Mouse (Mus musculus) midbrain, embryonic 13.5 days (tissue): ENCODE results near the gene Atf2. TPM values are rescaled to one million over a fixed set of nuclear protein-coding genes. Genes with fewer than 3 reads are reported as not detected.
"Not testable (repeated sequence)": the region's sequence is repeated elsewhere in the genome, so short reads cannot be mapped to it uniquely, and the experiment has no call there.

ENCODE experiments used
- ATAC-seq: fragments of 200-750 bp; cut with Nextera tagmentation; 2 replicates; pipeline ENCODE4 v1.8.0; 2017; ENCODE audit warnings: mild to moderate bottlenecking, moderate TSS enrichment, moderate library complexity
- H3K27ac ChIP-seq: fragments of 300-500 bp; sonication (generic); 2 replicates; pipeline ENCODE4 v1.5.1; 2015; ENCODE audit warnings: inconsistent platforms, mild to moderate bottlenecking, moderate library complexity
- H3K27me3 ChIP-seq: fragments of 300-500 bp; sonication (generic); 2 replicates; pipeline ENCODE4 v1.6.1; 2015; ENCODE audit warnings: mild to moderate bottlenecking, inconsistent platforms
- H3K36me3 ChIP-seq: fragments of 300-500 bp; sonication (generic); 2 replicates; pipeline ENCODE4 v1.6.1; 2015; ENCODE audit warnings: mild to moderate bottlenecking, inconsistent platforms
- H3K4me1 ChIP-seq: fragments of 300-500 bp; sonication (generic); replicated peaks from 2 replicates; pipeline ENCODE4 v1.6.1; 2015; ENCODE audit warnings: inconsistent platforms
- H3K4me2 ChIP-seq: fragments of 300-500 bp; sonication (generic); replicated peaks from 2 replicates; pipeline ENCODE4 v1.6.1; 2015; ENCODE audit warnings: moderate library complexity, mild to moderate bottlenecking, inconsistent platforms
- H3K4me3 ChIP-seq: fragments of 300-500 bp; sonication (generic); replicated peaks from 2 replicates; pipeline ENCODE4 v1.5.1; 2015; ENCODE audit warnings: mild to moderate bottlenecking, inconsistent platforms
- H3K9ac ChIP-seq: fragments of 300-500 bp; sonication (generic); replicated peaks from 2 replicates; pipeline ENCODE4 v1.6.1; 2015; ENCODE audit warnings: mild to moderate bottlenecking, inconsistent platforms
- H3K9me3 ChIP-seq: fragments of 300-500 bp; sonication (generic); 2 replicates; pipeline ENCODE4 v1.6.1; 2016; ENCODE audit warnings: mild to moderate bottlenecking, inconsistent platforms
- WGBS: fragments of 180-500 bp; shearing (Covaris S2); methylation state at CpG from one replicate; pipeline ENCODE4 v1.1.7; 2015; 5-methylcytosine and 5-hydroxymethylcytosine counted together
- polyA plus RNA-seq: library from polyadenylated mRNA; unstranded; fragments of >200 nt; fragmentation: Nextera tagmentation; extraction: Ambion mirVana; gene quantifications from 2 replicates; pipeline ENCODE4 v1.2.1, GENCODE M21; 2015

The Atf2 gene
- polyA plus RNA-seq, 1 experiment from 2014 or later: 120 TPM

DNA sequence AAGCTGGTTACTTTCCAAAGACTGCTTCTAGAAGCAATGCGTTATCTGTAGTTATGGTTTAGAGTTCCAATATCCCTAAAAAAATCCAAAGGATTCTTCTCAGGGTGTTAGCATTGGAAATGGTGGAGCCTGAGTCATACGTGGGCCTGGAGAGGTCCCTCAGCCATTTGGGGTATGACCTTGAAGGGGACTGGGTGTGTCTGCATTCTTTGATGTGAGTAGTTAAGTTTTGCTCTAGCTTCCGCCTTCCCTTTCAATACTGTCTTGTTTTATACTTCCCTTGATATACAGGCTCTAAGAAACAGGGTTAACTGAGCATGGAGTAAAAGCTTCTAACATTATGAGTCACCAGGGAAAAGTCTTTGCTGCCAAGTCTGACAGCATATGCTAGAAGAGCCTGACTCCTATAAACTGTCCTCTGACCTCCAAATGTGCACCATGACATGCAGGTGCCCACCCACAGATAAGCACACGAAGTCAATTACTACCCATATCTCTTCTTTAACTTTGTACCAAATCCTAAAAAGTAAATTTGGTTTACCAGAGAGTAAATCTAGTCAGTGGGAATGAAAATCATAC, 32.3 kb downstream of the Atf2 start:
- Histone ChIP-seq H3K36me3 (0 out of 2 replicates have a peak, but pooled peaks cover 9% of the 10 kb centered on the region), H3K27ac (no peak overlapping the region), H3K4me1 (no peaks in the 10 kb centered on the region), H3K4me2 (no peak overlapping the region), H3K9me3 (no peaks in the 10 kb centered on the region), H3K4me3 (no peak overlapping the region), H3K27me3 (no peaks in the 10 kb centered on the region), H3K9ac (no peak overlapping the region)
- no peak for ATAC-seq
- WGBS: 92% methylated on average over 4 of the region's 4 CpGs

DNA sequence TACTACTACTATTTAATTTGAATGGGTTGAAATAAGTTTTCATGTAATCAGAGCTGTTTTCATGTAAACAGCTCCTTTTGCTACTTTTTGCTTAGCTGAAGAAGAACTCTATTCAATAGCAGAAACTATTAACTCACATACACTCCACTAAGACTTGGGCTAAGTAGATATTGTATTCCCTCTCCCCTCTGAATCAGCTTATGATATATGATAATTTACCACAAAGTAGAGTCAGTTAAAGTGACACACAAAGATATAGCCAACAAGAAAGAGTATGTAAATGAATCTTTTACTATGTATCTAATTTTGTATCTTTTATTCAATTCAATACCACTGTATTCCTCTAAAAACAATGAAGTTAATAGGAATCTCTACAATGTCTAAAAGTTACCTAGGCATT, 35.1 kb downstream of the Atf2 start:
- H3K9ac ChIP-seq: no peak overlapping the region
- no peaks in the 10 kb centered on the region for H3K27me3 ChIP-seq
- no peaks in the 10 kb centered on the region for H3K4me1 ChIP-seq
- no peak for ATAC-seq
- no peak overlapping the region for H3K27ac ChIP-seq
- no peak overlapping the region for H3K4me2 ChIP-seq
- H3K4me3 ChIP-seq: no peak overlapping the region
- H3K9me3 ChIP-seq: no peaks in the 10 kb centered on the region
- 0 out of 2 replicates have a peak, but pooled peaks cover 6% of the 10 kb centered on the region for H3K36me3 ChIP-seq

DNA sequence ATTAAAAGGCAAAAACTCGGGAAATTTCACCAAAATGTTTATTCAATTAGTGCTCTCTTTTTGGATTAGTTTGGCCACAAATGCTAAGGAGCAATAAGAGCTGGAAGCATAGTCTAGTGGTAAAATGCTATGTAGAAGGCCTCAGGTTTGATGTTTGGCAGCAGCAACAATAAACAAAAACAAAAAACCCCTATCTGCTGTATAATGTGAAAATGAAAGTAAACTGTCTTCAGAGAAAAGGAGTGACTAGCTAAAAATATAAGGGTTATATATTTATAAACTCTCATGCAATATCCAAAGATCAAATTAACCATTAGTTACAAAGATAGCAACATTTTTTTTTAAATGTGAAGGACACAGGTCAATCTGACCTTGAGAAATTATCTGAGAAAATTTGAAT, 36.2 kb downstream of the Atf2 start:
- no peaks in the 10 kb centered on the region for H3K9me3 ChIP-seq
- H3K27me3 ChIP-seq: no peaks in the 10 kb centered on the region
- H3K36me3 ChIP-seq: 0 out of 2 replicates have a peak, but pooled peaks cover 6% of the 10 kb centered on the region
- H3K4me1 ChIP-seq: no peaks in the 10 kb centered on the region
- no peak overlapping the region for H3K4me2 ChIP-seq
- ATAC-seq: no peak
- no peak overlapping the region for H3K27ac ChIP-seq
- H3K9ac ChIP-seq: no peak overlapping the region
- H3K4me3 ChIP-seq: no peak overlapping the region
- WGBS: 89% methylated on average over 1 of the region's 1 CpGs

DNA sequence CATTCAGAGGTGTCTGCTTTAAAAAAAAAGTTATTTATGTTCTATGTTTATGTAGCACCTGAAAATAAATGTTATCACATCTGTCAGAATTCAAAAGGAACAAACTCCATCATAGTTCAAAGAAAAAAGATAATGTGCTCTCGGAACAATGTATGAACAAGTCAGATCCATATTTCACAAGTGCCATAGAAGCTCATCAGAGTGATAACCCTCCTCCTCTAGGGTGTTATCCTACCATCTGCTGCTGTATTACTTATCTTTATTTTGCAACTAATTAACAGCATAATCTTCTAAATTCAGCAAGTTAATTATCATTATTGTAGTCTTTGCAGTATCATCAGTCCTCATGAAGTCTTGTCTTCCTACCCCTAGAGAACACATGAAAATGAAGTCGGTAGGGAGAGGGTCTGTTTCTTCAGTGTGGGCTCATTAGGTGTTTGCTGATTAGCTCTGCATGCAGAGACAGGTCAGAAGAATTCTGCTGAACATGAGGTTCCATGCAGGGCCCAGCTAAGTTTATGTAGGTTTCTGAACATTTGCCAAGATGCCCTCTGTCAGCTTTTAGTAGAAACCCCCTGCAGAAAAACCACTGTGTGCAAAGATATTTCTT, 57.9 kb downstream of the Atf2 start:
- Histone ChIP-seq H3K27me3 (no peaks in the 10 kb centered on the region), H3K4me2 (no peak overlapping the region), H3K4me1 (no peaks in the 10 kb centered on the region), H3K27ac (no peak overlapping the region), H3K36me3 (peaks cover 16% of the 10 kb centered on the region), H3K9me3 (no peaks in the 10 kb centered on the region), H3K4me3 (no peak overlapping the region), H3K9ac (no peak overlapping the region)
- ATAC-seq: no peak
- 85% methylated on average over 2 of the region's 2 CpGs for WGBS

DNA sequence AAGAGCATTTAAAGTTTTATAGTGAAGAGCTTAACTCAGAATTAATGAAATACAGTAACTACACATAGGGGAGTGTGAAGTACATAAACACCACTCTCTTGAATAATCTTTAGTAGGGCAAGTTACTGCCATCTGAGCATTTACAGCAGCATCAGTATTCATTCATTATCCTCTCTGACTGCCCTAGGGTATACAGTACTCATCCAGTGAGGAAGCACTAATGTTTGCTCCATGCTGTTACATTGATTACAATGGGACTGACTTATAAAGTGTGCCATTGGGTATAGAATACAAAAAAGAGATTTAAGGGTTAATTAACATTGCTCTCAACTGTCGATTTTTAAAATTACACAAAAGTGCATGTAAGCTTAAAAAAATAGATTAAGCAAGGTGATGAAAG, 59.2 kb downstream of the Atf2 start:
- no peaks in the 10 kb centered on the region for H3K4me1 ChIP-seq
- WGBS: 63% methylated on average over 1 of the region's 1 CpGs
- no peak overlapping the region for H3K4me3 ChIP-seq
- H3K27me3 ChIP-seq: no peaks in the 10 kb centered on the region
- no peak overlapping the region for H3K27ac ChIP-seq
- H3K9ac ChIP-seq: no peak overlapping the region
- no peak overlapping the region for H3K4me2 ChIP-seq
- ATAC-seq: no peak
- no peaks in the 10 kb centered on the region for H3K9me3 ChIP-seq
- H3K36me3 ChIP-seq: peaks cover 22% of the 10 kb centered on the region

DNA sequence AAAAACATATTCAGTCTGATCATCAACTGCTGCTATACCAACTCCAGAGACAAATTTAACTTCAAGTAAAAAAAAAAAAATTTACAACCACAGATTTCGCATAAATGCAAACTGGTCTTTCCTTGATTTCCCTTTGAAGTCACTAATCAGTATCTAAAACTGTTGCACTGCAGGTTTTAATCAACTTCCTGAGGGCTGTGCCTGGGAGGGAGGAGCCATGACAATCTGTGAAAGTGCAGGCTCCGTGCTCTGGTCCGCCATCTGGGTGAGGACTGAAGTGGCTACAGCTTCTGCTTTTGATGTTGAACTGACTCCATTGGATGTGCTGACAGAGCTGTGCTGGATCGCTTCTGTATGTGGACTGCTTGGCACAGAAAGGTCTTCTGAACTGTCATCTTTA, 73.7 kb downstream of the Atf2 start:
- H3K27ac ChIP-seq: no peak overlapping the region
- 89% methylated on average over 4 of the region's 4 CpGs for WGBS
- H3K36me3 ChIP-seq: peaks cover 14% of the 10 kb centered on the region
- H3K4me1 ChIP-seq: no peaks in the 10 kb centered on the region
- no peaks in the 10 kb centered on the region for H3K27me3 ChIP-seq
- no peaks in the 10 kb centered on the region for H3K9me3 ChIP-seq
- no peak overlapping the region for H3K9ac ChIP-seq
- no peak overlapping the region for H3K4me2 ChIP-seq
- ATAC-seq: no peak
- H3K4me3 ChIP-seq: no peak overlapping the region

DNA sequence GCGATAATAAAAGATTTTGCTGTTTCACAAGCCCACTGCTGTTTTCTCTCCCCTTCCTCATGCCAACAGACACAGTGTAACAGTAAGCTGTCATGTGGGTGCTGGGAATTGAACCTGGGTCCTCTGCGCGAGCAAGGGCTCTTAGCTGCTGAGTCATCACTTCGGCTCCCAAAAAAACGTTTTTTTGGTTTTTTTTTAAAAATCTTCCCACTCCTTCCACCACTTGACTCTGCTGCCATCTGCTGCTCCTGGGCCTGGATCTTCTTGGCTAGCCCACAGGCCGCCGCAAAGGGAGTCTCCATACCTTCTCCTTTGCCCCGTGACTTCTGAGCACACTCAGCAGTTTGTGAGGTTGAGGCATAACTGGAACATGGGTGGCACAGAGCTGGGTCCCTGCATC, 84.8 kb downstream of the Atf2 start:
- H3K36me3 ChIP-seq: no peaks in the 10 kb centered on the region
- 85% methylated on average over 8 of the region's 8 CpGs for WGBS
- H3K4me3 ChIP-seq: no peak overlapping the region
- H3K27me3 ChIP-seq: no peaks in the 10 kb centered on the region
- no peak for ATAC-seq
- no peak overlapping the region for H3K27ac ChIP-seq
- H3K9me3 ChIP-seq: no peaks in the 10 kb centered on the region
- no peak overlapping the region for H3K4me2 ChIP-seq
- no peak overlapping the region for H3K9ac ChIP-seq
- no peaks in the 10 kb centered on the region for H3K4me1 ChIP-seq

DNA sequence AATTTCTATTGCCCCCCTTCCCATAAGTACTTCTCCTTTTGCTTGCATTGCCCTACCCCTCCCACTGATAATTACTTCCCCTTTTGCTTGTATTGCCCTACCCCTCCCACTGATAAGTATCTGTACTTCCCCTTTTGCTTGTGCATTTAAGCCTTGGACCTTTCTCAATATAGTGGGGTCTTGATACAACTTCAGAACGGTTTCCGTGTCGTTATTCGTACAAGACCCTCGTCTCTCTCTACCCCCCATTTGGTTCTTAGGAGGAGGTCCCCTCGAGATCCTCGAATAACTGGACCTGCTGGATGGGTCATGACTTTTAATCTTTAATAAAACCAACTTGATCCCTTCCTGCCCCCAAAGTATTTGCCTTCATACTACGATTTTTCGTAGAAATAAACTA, 92.3 kb downstream of the Atf2 start:
- not testable (repeated sequence) for H3K9ac ChIP-seq, ATAC-seq

DNA sequence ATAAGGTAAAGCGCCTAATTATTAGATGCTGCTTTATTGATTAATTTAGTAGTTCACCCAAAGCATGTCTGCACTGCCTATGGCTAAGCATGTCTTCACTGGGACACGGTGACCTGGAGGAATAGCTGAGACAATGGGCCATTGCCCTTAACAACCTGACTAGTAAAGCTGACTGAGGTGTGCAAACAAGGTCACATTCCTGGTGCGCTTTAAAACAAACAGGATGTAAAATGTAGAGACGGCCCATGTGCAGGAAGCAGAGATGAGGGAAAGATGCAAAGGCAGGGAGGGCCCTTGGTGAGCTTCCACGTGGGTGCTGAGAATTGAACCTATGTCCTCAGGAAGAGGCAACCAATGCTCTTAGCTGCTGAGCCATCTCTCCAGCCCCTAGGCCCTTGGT, 93.7 kb downstream of the Atf2 start:
- Histone ChIP-seq H3K36me3 (no peaks in the 10 kb centered on the region), H3K27me3 (no peaks in the 10 kb centered on the region), H3K9ac (no peak overlapping the region), H3K27ac (no peak overlapping the region), H3K4me3 (no peak overlapping the region), H3K4me1 (no peaks in the 10 kb centered on the region), H3K9me3 (no peaks in the 10 kb centered on the region), H3K4me2 (no peak overlapping the region)
- ATAC-seq: no peak
- whole genome bisulfite sequencing: 82% methylated on average over 5 of the region's 5 CpGs

More for the DNA sequence above, 92.3 kb downstream of the Atf2 start:
- not testable (repeated sequence) for H3K4me2 ChIP-seq, H3K27me3 ChIP-seq, H3K9me3 ChIP-seq, H3K36me3 ChIP-seq, H3K27ac ChIP-seq, H3K4me3 ChIP-seq, H3K4me1 ChIP-seq
- 92% methylated on average over 9 of the region's 9 CpGs for WGBS

DNA sequence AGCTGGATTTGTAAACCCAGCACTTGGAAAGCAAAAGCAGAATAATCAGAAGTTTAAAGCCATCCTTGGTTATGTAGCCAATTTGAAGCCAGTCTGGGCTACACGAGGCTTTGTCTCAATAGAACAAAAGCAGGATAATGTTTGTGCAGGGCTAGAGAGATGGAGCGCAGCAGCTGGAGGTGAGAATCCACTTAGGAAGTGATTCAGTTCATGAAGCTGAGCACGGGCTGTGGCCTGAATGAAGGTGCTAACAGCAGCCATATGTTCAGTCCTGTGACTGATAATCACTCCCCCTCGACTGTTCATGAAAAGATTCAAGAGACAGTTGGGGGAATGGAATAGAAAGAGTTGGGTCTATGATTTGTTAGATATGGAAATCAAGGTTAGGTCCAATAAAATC, 94.3 kb downstream of the Atf2 start:
- Histone ChIP-seq H3K27ac (no peak overlapping the region), H3K9ac (no peak overlapping the region), H3K27me3 (no peaks in the 10 kb centered on the region), H3K4me2 (no peak overlapping the region), H3K4me1 (no peaks in the 10 kb centered on the region), H3K4me3 (no peak overlapping the region), H3K36me3 (no peaks in the 10 kb centered on the region), H3K9me3 (no peaks in the 10 kb centered on the region)
- 48% methylated on average over 4 of the region's 4 CpGs for WGBS
- no peak for ATAC-seq

DNA sequence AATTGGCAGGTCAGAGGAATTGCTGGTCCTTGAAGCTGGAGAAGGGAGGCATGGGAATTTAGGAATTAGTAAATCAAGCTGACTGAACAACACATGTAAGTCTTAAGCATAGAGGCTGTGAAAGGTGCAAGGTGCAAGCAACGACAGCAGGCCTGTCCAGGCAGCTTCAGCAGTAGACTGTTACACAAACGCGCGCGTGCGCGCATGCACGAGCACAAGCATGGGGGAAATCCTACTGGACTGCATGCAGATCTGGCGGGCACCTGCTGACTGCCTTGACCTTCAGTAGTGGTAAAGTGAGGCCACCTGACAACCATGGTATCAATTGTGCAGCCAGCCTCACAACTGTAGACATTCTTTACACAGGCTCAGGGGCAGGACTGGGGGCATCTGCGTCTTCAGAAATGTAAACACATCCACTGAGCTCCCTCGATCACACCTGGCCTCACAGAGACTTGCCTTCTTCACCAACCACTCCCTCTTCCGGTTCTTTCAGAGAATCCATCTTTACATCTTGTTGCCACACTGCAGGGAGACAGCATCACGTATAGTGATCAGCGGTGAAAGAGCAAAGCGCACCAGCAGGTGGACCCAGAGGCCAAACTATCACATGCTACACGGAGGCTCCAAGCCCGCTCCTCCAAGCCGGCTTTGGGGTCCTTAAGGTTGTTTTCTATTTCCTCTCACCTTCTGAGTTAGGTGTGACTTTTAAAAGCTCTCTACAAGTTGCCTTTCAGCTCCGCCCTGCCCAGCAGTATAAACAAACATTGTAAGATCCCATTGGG, 100.4 kb downstream of the Atf2 start:
- Histone ChIP-seq H3K4me1 (no peaks in the 10 kb centered on the region), H3K9ac (no peak overlapping the region), H3K27me3 (0 out of 2 replicates have a peak, but pooled peaks cover 2% of the 10 kb centered on the region), H3K4me2 (no peak overlapping the region), H3K4me3 (no peak overlapping the region), H3K27ac (no peak overlapping the region), H3K9me3 (no peaks in the 10 kb centered on the region), H3K36me3 (no peaks in the 10 kb centered on the region)
- ATAC-seq: no peak
- WGBS: 61% methylated on average over 19 of the region's 19 CpGs

DNA sequence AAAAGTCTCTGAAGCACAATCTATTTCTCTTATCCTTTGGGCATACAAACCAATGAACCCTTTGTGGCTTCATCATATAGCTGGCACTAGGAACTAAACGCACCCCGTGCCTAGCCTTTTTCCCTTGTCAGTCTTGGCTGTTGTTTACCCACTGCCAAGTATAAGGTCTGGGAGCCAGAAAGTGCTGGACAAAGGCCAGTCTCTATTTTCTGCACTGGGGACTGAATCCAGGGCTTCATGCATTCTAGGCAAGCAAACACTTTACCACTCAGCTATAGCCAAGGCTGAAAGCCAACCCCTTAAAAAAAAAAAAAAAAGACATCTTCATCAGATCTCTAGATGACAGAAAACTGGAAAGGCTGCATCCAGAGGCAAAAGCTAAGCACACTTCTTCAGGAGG, 102.1 kb downstream of the Atf2 start:
- H3K4me2 ChIP-seq: no peak overlapping the region
- H3K27me3 ChIP-seq: 0 out of 2 replicates have a peak, but pooled peaks cover 2% of the 10 kb centered on the region
- no peak overlapping the region for H3K9ac ChIP-seq
- H3K9me3 ChIP-seq: no peaks in the 10 kb centered on the region
- 79% methylated on average over 2 of the region's 2 CpGs for WGBS
- no peak overlapping the region for H3K27ac ChIP-seq
- no peaks in the 10 kb centered on the region for H3K36me3 ChIP-seq
- no peaks in the 10 kb centered on the region for H3K4me1 ChIP-seq
- no peak overlapping the region for H3K4me3 ChIP-seq
- no peak for ATAC-seq
